In the genomic region with DNA sequence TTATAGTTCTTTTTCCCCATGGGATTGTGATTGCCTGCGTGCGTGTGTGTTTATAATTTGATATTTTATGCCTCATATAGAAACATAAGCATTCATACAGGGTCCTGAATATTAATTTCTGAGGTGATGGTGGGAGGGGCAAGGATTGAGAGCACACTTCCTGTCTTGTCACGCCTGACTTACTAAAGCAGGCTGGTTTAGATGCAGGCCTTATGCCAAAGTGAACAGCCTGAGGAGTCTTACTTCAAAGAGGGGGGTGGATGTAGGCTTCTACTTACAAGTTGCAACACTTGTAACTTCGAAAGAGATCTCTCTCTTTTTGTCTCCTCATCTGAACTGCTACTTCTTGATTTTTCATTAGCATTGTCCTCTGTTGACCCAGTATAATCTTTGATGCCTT, we compare ENCODE assay signal across 15 mouse cellular contexts. TPM values are rescaled to one million over a fixed set of nuclear protein-coding genes. Genes with fewer than 3 reads are reported as not detected.
DNase-seq lines count a peak whose midpoint lies in the region; ATAC-seq and TF ChIP-seq lines count a peak whose summit lies in the region.
"Had no signal": no experiment of that assay in that cellular context is flagged by ENCODE, and none has a peak within 500 bp of the region (broad histone marks: within the 10 kb centered on the region; RNA-seq: fewer than 3 reads in every experiment).

No protein-coding gene starts in this region.

- no peak overlapping the region for H3K4me2 ChIP-seq in hindbrain, postnatal 0 days (ENCODE audit: low read depth, low read length)
- no peak overlapping the region for H3K4me2 ChIP-seq in hindbrain, embryonic 13.5 days
- H3K4me2 ChIP-seq in midbrain, postnatal 0 days (ENCODE audit: low read depth, low read length, poor library complexity, severe bottlenecking) = no peak overlapping the region
- H3K4me2 ChIP-seq: embryonic facial prominence, embryonic 12.5 days; hindbrain, embryonic 14.5 days; liver, embryonic 12.5 days had no signal

- TF ChIP-seq CTCF in hindbrain, postnatal 0 days (IDR thresholded peaks at IDR 0.05; ENCODE audit: low read depth) = no peak
- TF ChIP-seq CTCF in midbrain, postnatal 0 days (IDR thresholded peaks at IDR 0.05) = no peak

- no peaks in the 10 kb centered on the region for H3K36me3 ChIP-seq in hindbrain, postnatal 0 days (ENCODE audit: insufficient read depth, low read length)
- peaks cover 12% of the 10 kb centered on the region for H3K36me3 ChIP-seq in hindbrain, embryonic 13.5 days
- no peaks in the 10 kb centered on the region; the same call in 1 of the 2 replicates for H3K36me3 ChIP-seq in midbrain, postnatal 0 days (ENCODE audit: insufficient read depth, low read length)
- peaks cover 29% of the 10 kb centered on the region for H3K36me3 ChIP-seq in midbrain, embryonic 10.5 days
- H3K36me3 ChIP-seq in splenic B cell, adult 2 months (ENCODE audit: control insufficient read depth, insufficient read depth, low read length, poor library complexity, severe bottlenecking) = peaks cover 2% of the 10 kb centered on the region; the same call in 1 of the 2 replicates

- 54% methylated on average over 4 of the region's 4 CpGs for WGBS in hindbrain, postnatal 0 days
- 78% methylated on average over 4 of the region's 4 CpGs for WGBS in hindbrain, embryonic 13.5 days
- WGBS in midbrain, postnatal 0 days = 73% methylated on average over 4 of the region's 4 CpGs
- 81% methylated on average over 4 of the region's 4 CpGs for WGBS in midbrain, embryonic 10.5 days

- H3K9ac ChIP-seq in hindbrain, postnatal 0 days (replicated peaks; ENCODE audit: low read length) = no peak overlapping the region
- no peak overlapping the region for H3K9ac ChIP-seq in hindbrain, embryonic 13.5 days
- no peak overlapping the region for H3K9ac ChIP-seq in midbrain, postnatal 0 days (replicated peaks; ENCODE audit: low read length, poor library complexity, severe bottlenecking)
- H3K9ac ChIP-seq: embryonic facial prominence, embryonic 12.5 days; hindbrain, embryonic 14.5 days; liver, embryonic 12.5 days had no signal

- H3K27ac ChIP-seq in hindbrain, postnatal 0 days = no peak overlapping the region
- no peak overlapping the region for H3K27ac ChIP-seq in hindbrain, embryonic 13.5 days
- H3K27ac ChIP-seq in midbrain, postnatal 0 days (ENCODE audit: low read depth, low read length) = no peak overlapping the region
- H3K27ac ChIP-seq in midbrain, embryonic 10.5 days (replicated peaks) = no peak overlapping the region
- H3K27ac ChIP-seq: embryonic facial prominence, embryonic 12.5 days; hindbrain, embryonic 14.5 days; liver, embryonic 12.5 days had no signal

- no peaks in the 10 kb centered on the region for H3K4me1 ChIP-seq in hindbrain, postnatal 0 days (ENCODE audit: insufficient read depth, low read length)
- no peaks in the 10 kb centered on the region for H3K4me1 ChIP-seq in hindbrain, embryonic 13.5 days (replicated peaks)
- H3K4me1 ChIP-seq in midbrain, postnatal 0 days (ENCODE audit: insufficient read depth, low read length) = no peaks in the 10 kb centered on the region
- no peaks in the 10 kb centered on the region for H3K4me1 ChIP-seq in midbrain, embryonic 10.5 days
- H3K4me1 ChIP-seq: embryonic facial prominence, embryonic 12.5 days; liver, embryonic 12.5 days had no signal

- H3K9me3 ChIP-seq in hindbrain, postnatal 0 days (ENCODE audit: low read length) = no peaks in the 10 kb centered on the region
- no peaks in the 10 kb centered on the region for H3K9me3 ChIP-seq in hindbrain, embryonic 13.5 days
- H3K9me3 ChIP-seq in midbrain, postnatal 0 days (ENCODE audit: low read length) = no peaks in the 10 kb centered on the region
- H3K9me3 ChIP-seq in midbrain, embryonic 10.5 days (replicated peaks) = no peaks in the 10 kb centered on the region
- H3K9me3 ChIP-seq: embryonic facial prominence, embryonic 12.5 days; liver, embryonic 12.5 days; megakaryocyte, embryonic 14.5 days had no signal

- H3K4me3 ChIP-seq in hindbrain, postnatal 0 days (ENCODE audit: low read length) = no peak overlapping the region
- H3K4me3 ChIP-seq in hindbrain, embryonic 13.5 days = no peak overlapping the region
- H3K4me3 ChIP-seq in midbrain, postnatal 0 days (ENCODE audit: low read depth, low read length) = no peak overlapping the region
- no peak overlapping the region for H3K4me3 ChIP-seq in midbrain, embryonic 10.5 days
- H3K4me3 ChIP-seq: embryonic facial prominence, embryonic 12.5 days; liver, embryonic 12.5 days; megakaryocyte, embryonic 14.5 days; myocyte had no signal

- no peaks in the 10 kb centered on the region for H3K27me3 ChIP-seq in hindbrain, postnatal 0 days (ENCODE audit: insufficient read depth, low read length)
- no peaks in the 10 kb centered on the region for H3K27me3 ChIP-seq in hindbrain, embryonic 13.5 days
- no peaks in the 10 kb centered on the region for H3K27me3 ChIP-seq in midbrain, postnatal 0 days (ENCODE audit: insufficient read depth, low read length)
- H3K27me3 ChIP-seq in midbrain, embryonic 10.5 days (ENCODE audit: low read depth, poor library complexity, severe bottlenecking) = no peaks in the 10 kb centered on the region
- H3K27me3 ChIP-seq in splenic B cell, adult 2 months (ENCODE audit: control insufficient read depth, insufficient read depth, low read length, poor library complexity, severe bottlenecking) = no peaks in the 10 kb centered on the region
- H3K27me3 ChIP-seq: embryonic facial prominence, embryonic 12.5 days; liver, embryonic 12.5 days; megakaryocyte, embryonic 14.5 days had no signal

- ATAC-seq in hindbrain, postnatal 0 days = no peak
- ATAC-seq in hindbrain, embryonic 13.5 days (ENCODE audit: low FRiP score) = no peak
- no peak for ATAC-seq in midbrain, postnatal 0 days (ENCODE audit: low FRiP score)
- no peak for ATAC-seq in erythroblast, adult 5-6 weeks (replicated peaks; ENCODE audit: low FRiP score, poor library complexity, severe bottlenecking)
- ATAC-seq: liver, embryonic 12.5 days; lung, postnatal 0 days had no signal

- DNase-seq in hindbrain, postnatal 0 days (ENCODE audit: low spot score) = peak; percentile 44
- peak; percentile 20 for DNase-seq in midbrain, postnatal 0 days (ENCODE audit: low spot score)
- DNase-seq in midbrain, embryonic 10.5 days (ENCODE audit: low spot score) = no peak
- peak; percentile 58 for DNase-seq in brain, adult 2 months (ENCODE audit: low read depth, low spot score)
- peak; percentile 47 for DNase-seq in splenic B cell, adult 2 months (ENCODE audit: low read depth, low spot score)
- DNase-seq: cerebellum, adult 11 months; thymus, postnatal 14 days had no signal

RNA-seq across cellular contexts. Expression of gene Hbs1l, which starts 18.0 kb away (rescaled TPM):
- 61.3 and 62.2 TPM in 2 replicates for total RNA-seq in hindbrain, postnatal 0 days (2014; rRNA removed)
- polyA plus RNA-seq in hindbrain, postnatal 0 days (2015; fragmentation: Nextera tagmentation; extraction: Ambion mirVana) = 78.3 and 78.9 TPM in 2 replicates
- polyA plus RNA-seq in hindbrain, embryonic 13.5 days (2015; fragmentation: Nextera tagmentation; extraction: Ambion mirVana) = 99.1 and 102 TPM in 2 replicates
- total RNA-seq in midbrain, postnatal 0 days (2014; rRNA removed) = 59.1 and 93.8 TPM in 2 replicates
- 69.3 and 72.2 TPM in 2 replicates for polyA plus RNA-seq in midbrain, postnatal 0 days (2015; fragmentation: Nextera tagmentation; extraction: Ambion mirVana)
- 134 and 136 TPM in 2 replicates for polyA plus RNA-seq in midbrain, embryonic 10.5 days (2016; fragmentation: Nextera tagmentation; extraction: Ambion mirVana)
- 42.3 and 66.0 TPM in 2 replicates for total RNA-seq in erythroblast, adult 5-6 weeks (2015; ENCODE audit: low replicate concordance)
- total RNA-seq in erythroblast, adult 5-6 weeks (2017; ENCODE audit: low replicate concordance) = 69.5 and 91.7 TPM in 2 replicates
